Mouse (Mus musculus) urinary bladder, postnatal 14 days (tissue): ENCODE measurements around the gene Tepsin.

Experiments
- DNase-seq: peaks from one replicate; pipeline ENCODE4 v3.0.0; 2021; ENCODE audit warnings: low spot score

Tepsin gene

GRCm38 (mm10) chr11:120111033-120111432 is 12.5 kb upstream of the Tepsin start:
- peak; percentile 53 for DNase-seq

GRCm38 (mm10) chr11:120110554-120110953 is 12.0 kb upstream of the Tepsin start:
- DNase-seq: no peak

- no peak for DNase-seq
These were observed 11.2 kb upstream of the Tepsin start for GRCm38 (mm10) chr11:120109558-120110210.

GRCm38 (mm10) chr11:120107796-120108195 is 9.3 kb upstream of the Tepsin start:
- DNase-seq: peak; percentile 29

GRCm38 (mm10) chr11:120107026-120107425 is 8.5 kb upstream of the Tepsin start:
- DNase-seq: no peak

GRCm38 (mm10) chr11:120103431-120103997 is 5.0 kb upstream of the Tepsin start:
- no peak for DNase-seq

GRCm38 (mm10) chr11:120101036-120101435 is 2.5 kb upstream of the Tepsin start:
- peak; percentile 69 for DNase-seq

- no peak for DNase-seq
These were observed 5.5 kb downstream of the Tepsin start for GRCm38 (mm10) chr11:120092817-120093591.

- DNase-seq: no peak
These were observed 7.9 kb downstream of the Tepsin start for GRCm38 (mm10) chr11:120090661-120091060.

- DNase-seq: peak; percentile 98
These were observed 11.8 kb downstream of the Tepsin start, which contains the start of gene Cep131 for GRCm38 (mm10) chr11:120086702-120087152. TSS of gene Cep131 (minus strand) at chr11:120086827.

- DNase-seq: peak; percentile 23
These were observed 12.5 kb downstream of the Tepsin start for GRCm38 (mm10) chr11:120085891-120086627.

- no peak for DNase-seq
These were observed 18.2 kb downstream of the Tepsin start for GRCm38 (mm10) chr11:120080282-120080681.

GRCm38 (mm10) chr11:120076191-120076590 is 22.3 kb downstream of the Tepsin start:
- DNase-seq: no peak

- DNase-seq: no peak
These were observed 25.4 kb downstream of the Tepsin start for GRCm38 (mm10) chr11:120072986-120073647.

GRCm38 (mm10) chr11:120071731-120072320 is 26.7 kb downstream of the Tepsin start:
- no peak for DNase-seq

- DNase-seq: no peak
These were observed 27.5 kb downstream of the Tepsin start for GRCm38 (mm10) chr11:120071065-120071464.

GRCm38 (mm10) chr11:120070286-120070930 is 28.1 kb downstream of the Tepsin start:
- no peak for DNase-seq

GRCm38 (mm10) chr11:120069261-120069660 is 29.3 kb downstream of the Tepsin start:
- DNase-seq: no peak

- no peak for DNase-seq
These were observed 30.7 kb downstream of the Tepsin start for GRCm38 (mm10) chr11:120067834-120068233.

- DNase-seq: peak; percentile 54
These were observed 33.2 kb downstream of the Tepsin start for GRCm38 (mm10) chr11:120065291-120065690.

GRCm38 (mm10) chr11:120064668-120065040 is 33.9 kb downstream of the Tepsin start:
- no peak for DNase-seq
